Mouse (Mus musculus): ENCODE measurements at regions not wholly inside any gene's neighbourhood (a gene's known extent, or its start where the extent isn't known, plus 50 kb on each side); places are given as distances from the start of the nearest gene placed in this dataset.

DNA sequence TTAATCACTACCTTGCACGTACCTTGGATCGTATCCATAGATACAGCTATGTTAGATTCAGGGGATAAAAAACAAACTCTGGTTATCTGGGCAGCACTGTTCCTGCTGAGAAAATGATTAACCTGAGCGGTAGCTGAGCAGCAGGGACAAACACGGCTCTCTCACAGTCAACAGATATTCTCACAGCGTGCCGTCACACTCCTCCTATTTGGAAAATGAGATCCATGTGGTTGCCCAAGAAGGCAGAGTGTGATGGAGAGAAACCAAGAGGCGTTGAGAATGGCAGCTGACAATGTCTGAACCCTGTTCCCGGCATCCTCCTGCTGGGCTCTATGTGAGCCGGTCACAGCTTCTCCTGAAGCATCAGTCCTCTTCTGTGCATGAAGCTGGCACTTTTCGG, 155.6 kb upstream of the Arg1 start:
- WGBS = 81% methylated on average over 10 of the region's 10 CpGs
- Histone ChIP-seq H3K4me2 (no peak overlapping the region), H3K4me1 (ENCODE audit: control insufficient read depth, insufficient read depth, low read length) (no peaks in the 10 kb centered on the region), H3K27ac (ENCODE audit: low read depth, low read length) (no peak overlapping the region), H3K36me3 (ENCODE audit: control insufficient read depth, insufficient read depth, low read length) (no peaks in the 10 kb centered on the region), H3K9me3 (ENCODE audit: control insufficient read depth, low read length) (no peaks in the 10 kb centered on the region), H3K9ac (ENCODE audit: low read length) (no peak overlapping the region), H3K27me3 (ENCODE audit: control insufficient read depth, insufficient read depth, low read length) (no peaks in the 10 kb centered on the region), H3K4me3 (ENCODE audit: low read depth, low read length) (no peak overlapping the region)
- peak; percentile 86 for DNase-seq (ENCODE audit: low spot score, missing footprints)
- no peak for ATAC-seq (ENCODE audit: low FRiP score)

GRCm38 (mm10) chr10:25072617-25073016, 145.3 kb upstream of the Arg1 start:
- Histone ChIP-seq H3K9me3 (ENCODE audit: control insufficient read depth, low read length) (no peaks in the 10 kb centered on the region), H3K36me3 (ENCODE audit: control insufficient read depth, insufficient read depth, low read length) (no peaks in the 10 kb centered on the region), H3K4me1 (ENCODE audit: control insufficient read depth, insufficient read depth, low read length) (no peaks in the 10 kb centered on the region), H3K27me3 (ENCODE audit: control insufficient read depth, insufficient read depth, low read length) (no peaks in the 10 kb centered on the region), H3K9ac (ENCODE audit: low read length) (no peak overlapping the region), H3K4me3 (ENCODE audit: low read depth, low read length) (no peak overlapping the region), H3K4me2 (no peak overlapping the region), H3K27ac (ENCODE audit: low read depth, low read length) (no peak overlapping the region)
- ATAC-seq (ENCODE audit: low FRiP score) (no peak), DNase-seq (ENCODE audit: low spot score, missing footprints) (no peak)
- 76% methylated on average over 2 of the region's 2 CpGs for WGBS

GRCm38 (mm10) chr10:25068301-25068700, 141.0 kb upstream of the Arg1 start:
- ATAC-seq (ENCODE audit: low FRiP score) (no peak), DNase-seq (ENCODE audit: low spot score, missing footprints) (no peak)
- Histone ChIP-seq H3K9ac (ENCODE audit: low read length) (no peak overlapping the region), H3K9me3 (ENCODE audit: control insufficient read depth, low read length) (no peaks in the 10 kb centered on the region), H3K27me3 (ENCODE audit: control insufficient read depth, insufficient read depth, low read length) (no peaks in the 10 kb centered on the region), H3K4me2 (no peak overlapping the region), H3K4me3 (ENCODE audit: low read depth, low read length) (no peak overlapping the region), H3K4me1 (ENCODE audit: control insufficient read depth, insufficient read depth, low read length) (no peaks in the 10 kb centered on the region), H3K36me3 (ENCODE audit: control insufficient read depth, insufficient read depth, low read length) (no peaks in the 10 kb centered on the region), H3K27ac (ENCODE audit: low read depth, low read length) (no peak overlapping the region)
- WGBS = 76% methylated on average over 8 of the region's 8 CpGs

GRCm38 (mm10) chr10:25064701-25065362, 137.5 kb upstream of the Arg1 start:
- 90% methylated on average over 6 of the region's 6 CpGs for WGBS
- no peaks in the 10 kb centered on the region for H3K36me3 ChIP-seq (ENCODE audit: control insufficient read depth, insufficient read depth, low read length)
- no peak overlapping the region for H3K4me2 ChIP-seq
- no peaks in the 10 kb centered on the region for H3K4me1 ChIP-seq (ENCODE audit: control insufficient read depth, insufficient read depth, low read length)
- H3K27ac ChIP-seq (ENCODE audit: low read depth, low read length) = no peak overlapping the region
- no peaks in the 10 kb centered on the region for H3K27me3 ChIP-seq (ENCODE audit: control insufficient read depth, insufficient read depth, low read length)
- H3K4me3 ChIP-seq (ENCODE audit: low read depth, low read length) = no peak overlapping the region
- H3K9ac ChIP-seq (ENCODE audit: low read length) = no peak overlapping the region
- DNase-seq (ENCODE audit: low spot score, missing footprints) = no peak
- H3K9me3 ChIP-seq (ENCODE audit: control insufficient read depth, low read length) = no peaks in the 10 kb centered on the region
- ATAC-seq (ENCODE audit: low FRiP score) = no peak

DNA sequence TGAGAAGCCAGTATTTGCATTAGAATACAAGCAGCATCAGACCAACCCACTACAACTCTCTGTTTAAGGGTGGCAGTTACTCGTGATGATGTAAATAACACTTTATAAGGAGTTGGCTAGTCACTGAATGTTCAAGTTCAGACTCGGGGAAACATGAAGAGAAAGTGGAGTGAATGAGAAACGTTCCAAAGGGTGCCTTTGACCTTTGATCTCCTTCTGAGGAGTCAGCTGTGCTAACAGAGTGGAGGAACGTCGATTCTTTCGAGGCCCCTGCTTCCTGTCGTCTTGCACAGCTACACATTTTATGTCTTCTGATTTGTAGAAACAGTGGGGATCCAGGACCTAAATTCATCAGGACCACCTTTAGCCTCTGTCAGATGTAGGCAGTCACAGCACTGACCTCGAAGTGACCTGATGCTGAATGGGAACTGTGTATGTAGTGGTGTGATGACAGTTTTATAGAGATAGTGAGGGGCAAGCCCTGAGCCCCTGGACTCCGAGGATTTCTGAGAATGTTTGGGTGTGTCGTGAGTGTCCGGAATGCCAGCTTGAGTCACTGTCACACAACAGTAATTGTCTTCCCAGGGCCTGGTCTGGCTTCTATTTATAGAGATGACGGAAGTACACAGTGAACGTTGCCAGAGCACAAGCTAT, 134.2 kb upstream of the Arg1 start:
- H3K36me3 ChIP-seq (ENCODE audit: control insufficient read depth, insufficient read depth, low read length) = no peaks in the 10 kb centered on the region
- H3K4me3 ChIP-seq (ENCODE audit: low read depth, low read length) = no peak overlapping the region
- DNase-seq (ENCODE audit: low spot score, missing footprints) (peak; percentile 37), ATAC-seq (ENCODE audit: low FRiP score) (no peak)
- no peak overlapping the region for H3K9ac ChIP-seq (ENCODE audit: low read length)
- H3K4me1 ChIP-seq (ENCODE audit: control insufficient read depth, insufficient read depth, low read length) = no peaks in the 10 kb centered on the region
- 64% methylated on average over 13 of the region's 13 CpGs for WGBS
- H3K27ac ChIP-seq (ENCODE audit: low read depth, low read length) = no peak overlapping the region
- no peaks in the 10 kb centered on the region for H3K9me3 ChIP-seq (ENCODE audit: control insufficient read depth, low read length)
- no peak overlapping the region for H3K4me2 ChIP-seq
- H3K27me3 ChIP-seq (ENCODE audit: control insufficient read depth, insufficient read depth, low read length) = no peaks in the 10 kb centered on the region

DNA sequence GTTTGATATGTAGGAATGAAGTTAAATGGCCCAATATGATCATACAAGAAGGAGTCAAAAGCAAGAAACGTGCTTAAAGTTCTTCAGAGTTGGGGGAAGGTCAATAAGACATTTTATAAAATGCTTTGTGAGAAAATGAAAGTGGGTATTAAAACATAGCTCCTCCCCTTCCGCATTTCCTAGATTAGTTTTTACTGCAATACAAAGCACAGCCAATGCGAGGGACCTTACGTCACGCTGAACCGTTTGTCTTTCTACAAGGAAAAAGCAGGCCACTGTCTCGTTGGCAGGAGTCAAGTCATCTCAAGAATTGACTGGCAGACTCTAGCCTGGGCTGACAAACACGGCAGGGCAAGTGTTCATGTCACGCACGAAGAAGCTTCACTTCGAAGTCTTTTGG, 131.4 kb upstream of the Arg1 start:
- Histone ChIP-seq H3K4me3 (ENCODE audit: low read depth, low read length) (no peak overlapping the region), H3K36me3 (ENCODE audit: control insufficient read depth, insufficient read depth, low read length) (no peaks in the 10 kb centered on the region), H3K4me2 (no peak overlapping the region), H3K9ac (ENCODE audit: low read length) (no peak overlapping the region), H3K9me3 (ENCODE audit: control insufficient read depth, low read length) (no peaks in the 10 kb centered on the region), H3K27me3 (ENCODE audit: control insufficient read depth, insufficient read depth, low read length) (no peaks in the 10 kb centered on the region), H3K4me1 (ENCODE audit: control insufficient read depth, insufficient read depth, low read length) (no peaks in the 10 kb centered on the region), H3K27ac (ENCODE audit: low read depth, low read length) (no peak overlapping the region)
- 85% methylated on average over 11 of the region's 11 CpGs for WGBS
- ATAC-seq (ENCODE audit: low FRiP score) = no peak
- peak; percentile 47 for DNase-seq (ENCODE audit: low spot score, missing footprints)

DNA sequence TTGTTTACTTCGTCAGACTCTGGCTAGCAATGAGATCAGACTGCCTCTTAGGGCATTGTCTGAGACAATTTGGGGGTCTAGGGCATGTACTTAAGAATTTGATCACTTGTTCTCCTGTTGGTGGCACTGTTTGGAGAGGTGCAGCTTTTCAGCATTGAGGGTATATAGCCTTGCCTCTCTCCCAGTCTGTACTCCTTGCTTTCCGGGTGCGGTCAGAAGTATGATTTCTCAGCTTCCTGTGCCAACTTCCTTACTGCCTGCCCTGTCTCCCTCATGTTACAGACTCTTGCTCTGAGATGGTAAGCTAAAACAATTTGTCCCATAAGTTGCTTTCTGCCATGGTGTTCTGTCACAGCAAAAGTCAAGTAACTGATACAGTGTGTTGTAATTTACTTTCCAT, 124.7 kb upstream of the Arg1 start:
- H3K36me3 ChIP-seq (ENCODE audit: control insufficient read depth, insufficient read depth, low read length) = no peaks in the 10 kb centered on the region
- no peaks in the 10 kb centered on the region for H3K4me1 ChIP-seq (ENCODE audit: control insufficient read depth, insufficient read depth, low read length)
- DNase-seq (ENCODE audit: low spot score, missing footprints) (no peak), ATAC-seq (ENCODE audit: low FRiP score) (no peak)
- H3K4me3 ChIP-seq (ENCODE audit: low read depth, low read length) = no peak overlapping the region
- H3K9ac ChIP-seq (ENCODE audit: low read length) = no peak overlapping the region
- WGBS = 67% methylated on average over 3 of the region's 3 CpGs
- H3K27ac ChIP-seq (ENCODE audit: low read depth, low read length) = no peak overlapping the region
- H3K27me3 ChIP-seq (ENCODE audit: control insufficient read depth, insufficient read depth, low read length) = no peaks in the 10 kb centered on the region
- H3K9me3 ChIP-seq (ENCODE audit: control insufficient read depth, low read length) = no peaks in the 10 kb centered on the region
- no peak overlapping the region for H3K4me2 ChIP-seq

DNA sequence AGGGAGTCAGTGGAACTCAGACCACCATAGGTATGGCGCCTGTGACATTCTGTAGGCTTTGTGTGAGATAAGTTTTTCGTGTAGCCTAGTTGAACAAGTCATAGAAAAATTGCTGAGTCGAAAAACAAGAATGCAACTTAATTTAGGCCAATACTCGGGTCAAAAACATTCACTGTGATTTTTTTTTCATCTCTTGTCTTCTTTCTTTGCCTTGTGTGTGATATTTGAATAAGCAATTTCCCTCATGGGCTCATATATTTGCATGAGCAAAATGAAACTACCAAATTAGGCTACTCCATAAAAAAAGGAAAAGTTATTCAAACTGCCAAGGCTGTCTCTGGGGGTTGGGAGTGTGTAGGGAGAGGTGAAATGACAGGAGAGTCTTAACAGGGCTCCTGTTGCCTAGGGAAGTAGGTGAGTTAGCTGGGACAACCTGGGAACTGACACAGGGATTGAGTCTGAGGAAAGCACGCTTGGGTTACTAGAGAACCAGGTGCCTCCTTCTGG, 124.1 kb upstream of the Arg1 start:
- H3K27me3 ChIP-seq (ENCODE audit: control insufficient read depth, insufficient read depth, low read length) = no peaks in the 10 kb centered on the region
- H3K36me3 ChIP-seq (ENCODE audit: control insufficient read depth, insufficient read depth, low read length) = no peaks in the 10 kb centered on the region
- no peak overlapping the region for H3K4me2 ChIP-seq
- no peaks in the 10 kb centered on the region for H3K9me3 ChIP-seq (ENCODE audit: control insufficient read depth, low read length)
- H3K9ac ChIP-seq (ENCODE audit: low read length) = no peak overlapping the region
- DNase-seq (ENCODE audit: low spot score, missing footprints) = no peak
- no peaks in the 10 kb centered on the region for H3K4me1 ChIP-seq (ENCODE audit: control insufficient read depth, insufficient read depth, low read length)
- no peak overlapping the region for H3K4me3 ChIP-seq (ENCODE audit: low read depth, low read length)
- ATAC-seq (ENCODE audit: low FRiP score) = no peak
- WGBS = 80% methylated on average over 5 of the region's 5 CpGs
- no peak overlapping the region for H3K27ac ChIP-seq (ENCODE audit: low read depth, low read length)

- no peak overlapping the region for H3K27ac ChIP-seq (ENCODE audit: low read depth, low read length)
- H3K9me3 ChIP-seq (ENCODE audit: control insufficient read depth, low read length) = no peaks in the 10 kb centered on the region
- no peaks in the 10 kb centered on the region for H3K27me3 ChIP-seq (ENCODE audit: control insufficient read depth, insufficient read depth, low read length)
- H3K36me3 ChIP-seq (ENCODE audit: control insufficient read depth, insufficient read depth, low read length) = no peaks in the 10 kb centered on the region
- no peak overlapping the region for H3K4me3 ChIP-seq (ENCODE audit: low read depth, low read length)
- WGBS = 88% methylated on average over 4 of the region's 4 CpGs
- ATAC-seq (ENCODE audit: low FRiP score) (no peak), DNase-seq (ENCODE audit: low spot score, missing footprints) (no peak)
- H3K4me1 ChIP-seq (ENCODE audit: control insufficient read depth, insufficient read depth, low read length) = no peaks in the 10 kb centered on the region
- H3K4me2 ChIP-seq = no peak overlapping the region
- no peak overlapping the region for H3K9ac ChIP-seq (ENCODE audit: low read length)
Measured at GRCm38 (mm10) chr10:25041221-25041620, 113.9 kb upstream of the Arg1 start.
